Mouse (Mus musculus) midbrain, embryonic 11.5 days (tissue): ENCODE measurements around the gene Vtn. TPM values are rescaled to one million over a fixed set of nuclear protein-coding genes. Genes with fewer than 3 reads are reported as not detected.
A peak's percentile ranks its signal among the peaks of the same experiment; 100 is the strongest.
"Not testable (repeated sequence)": the region's sequence is repeated elsewhere in the genome, so short reads cannot be mapped to it uniquely, and the experiment has no call there.

Source experiments
- ATAC-seq: fragments of 200-750 bp; cut with Nextera tagmentation; 2 replicates; pipeline ENCODE4 v1.8.0; 2017; ENCODE audit warnings: moderate TSS enrichment, moderate library complexity; ENCODE audit not compliant: low FRiP score
- DNase-seq: peaks from one replicate; pipeline ENCODE4 v3.0.0; 2015; ENCODE audit warnings: low spot score; ENCODE audit errors: missing footprints
- H3K27ac ChIP-seq: fragments of 300-500 bp; sonication (generic); 2 replicates; pipeline ENCODE4 v1.5.1; 2014; ENCODE audit warnings: low read depth, low read length
- H3K27me3 ChIP-seq: fragments of 300-500 bp; sonication (generic); 2 replicates; pipeline ENCODE4 v1.6.1; 2014; ENCODE audit warnings: mild to moderate bottlenecking, low read length, moderate library complexity, mixed read lengths; ENCODE audit not compliant: control insufficient read depth, insufficient read depth
- H3K36me3 ChIP-seq: fragments of 300-500 bp; sonication (generic); 2 replicates; pipeline ENCODE4 v1.6.1; 2014; ENCODE audit warnings: mild to moderate bottlenecking, low read length, moderate library complexity, mixed read lengths; ENCODE audit not compliant: control insufficient read depth, insufficient read depth
- H3K4me1 ChIP-seq: fragments of 300-500 bp; sonication (generic); 2 replicates; pipeline ENCODE4 v1.6.1; 2014; ENCODE audit warnings: low read length; ENCODE audit not compliant: control insufficient read depth, insufficient read depth
- H3K4me2 ChIP-seq: fragments of 300-500 bp; sonication (generic); 2 replicates; pipeline ENCODE4 v1.6.1; 2014; ENCODE audit warnings: mild to moderate bottlenecking, moderate library complexity
- H3K4me3 ChIP-seq: fragments of 300-500 bp; sonication (generic); 2 replicates; pipeline ENCODE4 v1.5.1; 2014; ENCODE audit warnings: low read depth, low read length
- H3K9ac ChIP-seq: fragments of 300-500 bp; sonication (generic); 2 replicates; pipeline ENCODE4 v1.6.1; 2014; ENCODE audit warnings: low read length
- H3K9me3 ChIP-seq: fragments of 300-500 bp; sonication (generic); 2 replicates; pipeline ENCODE4 v1.6.1; 2016; ENCODE audit warnings: low read length; ENCODE audit not compliant: control insufficient read depth
- WGBS: fragments of 180-500 bp; shearing (Covaris S2); extraction: QIAGEN DNeasy Blood & Tissue Kit; methylation state at CpG from one replicate; pipeline ENCODE4 v1.1.7; 2014; 5-methylcytosine and 5-hydroxymethylcytosine counted together
- polyA plus RNA-seq: library from polyadenylated mRNA; unstranded; fragments of >200 nt; fragmentation: Nextera tagmentation; extraction: Ambion mirVana; gene quantifications from 2 replicates; pipeline ENCODE4 v1.2.1, GENCODE M21; 2014

Vtn gene
- polyA plus RNA-seq, 1 experiment from 2014 or later, result 145 TPM

DNA sequence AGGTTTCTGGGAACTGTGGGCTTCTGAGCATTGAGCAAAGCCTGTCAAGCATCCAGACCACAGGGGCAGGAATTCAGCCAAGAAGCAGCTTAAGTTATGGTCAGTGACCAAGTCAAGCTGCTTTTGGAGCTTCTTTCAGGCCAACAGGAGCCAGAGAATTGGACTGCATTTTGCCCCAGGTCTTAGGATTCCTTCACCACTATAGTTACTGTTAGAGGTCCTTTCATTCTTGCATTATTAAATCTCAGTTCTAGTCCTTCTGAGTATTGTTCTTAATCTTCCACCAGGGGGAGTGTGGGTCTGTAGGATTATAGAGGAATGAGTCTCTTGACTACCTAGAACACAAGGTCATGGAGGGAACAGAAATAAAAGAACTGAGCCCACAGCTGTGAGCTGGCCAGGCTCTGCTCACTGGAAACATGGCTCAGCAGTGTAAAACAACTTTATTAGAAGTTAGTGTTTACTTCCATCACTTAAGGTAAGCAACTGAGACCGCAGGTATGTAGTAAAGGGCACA, 23.6 kb downstream of the Vtn start:
- no peak for DNase-seq
- 95% methylated on average over 1 of the region's 1 CpGs for WGBS
- ATAC-seq, result no peak
- no peaks in the 10 kb centered on the region for H3K4me1 ChIP-seq
- no peaks in the 10 kb centered on the region for H3K9me3 ChIP-seq
- H3K27me3 ChIP-seq, result no peaks in the 10 kb centered on the region
- H3K4me2 ChIP-seq, result no peak overlapping the region
- H3K4me3 ChIP-seq, result no peak overlapping the region
- no peak overlapping the region for H3K9ac ChIP-seq
- no peak overlapping the region for H3K27ac ChIP-seq
- H3K36me3 ChIP-seq, result peaks cover 49% of the 10 kb centered on the region

DNA sequence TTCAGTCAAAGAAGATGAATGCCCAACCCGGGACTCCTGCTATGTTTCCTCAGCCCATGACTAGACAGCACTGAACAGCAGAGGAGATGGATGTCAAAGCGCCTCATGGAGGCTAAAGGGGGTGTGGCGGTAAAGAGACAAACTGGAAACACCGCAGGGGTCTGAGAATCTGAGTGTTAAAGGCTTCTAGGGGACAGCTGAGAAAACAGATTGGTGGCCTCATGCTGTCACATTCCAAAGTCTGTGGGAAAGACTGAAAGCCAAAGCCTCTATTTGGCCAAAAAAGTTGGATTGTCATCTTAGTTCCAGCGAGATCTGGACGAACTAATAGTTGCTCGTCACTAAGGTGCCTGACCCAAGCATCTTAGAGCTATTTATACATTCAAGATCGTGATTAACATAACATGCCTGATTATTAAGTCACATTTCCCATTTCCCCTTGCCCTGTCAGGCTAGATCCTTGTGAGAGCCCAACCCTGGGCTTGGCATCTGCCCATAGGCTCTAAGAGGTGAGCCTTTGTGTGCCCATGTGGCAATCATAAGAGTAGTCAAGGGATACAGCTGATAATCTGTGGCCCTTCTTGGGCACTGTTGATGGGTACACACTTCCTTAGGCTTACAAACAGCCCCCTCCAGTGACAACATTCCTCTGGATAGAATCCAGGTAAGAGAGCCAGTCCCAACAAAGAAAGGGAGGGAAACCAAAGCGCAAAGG, 24.5 kb downstream of the Vtn start:
- Histone ChIP-seq H3K9me3 (no peaks in the 10 kb centered on the region), H3K4me3 (no peak overlapping the region), H3K4me1 (no peaks in the 10 kb centered on the region), H3K9ac (no peak overlapping the region), H3K27me3 (no peaks in the 10 kb centered on the region), H3K36me3 (peaks cover 47% of the 10 kb centered on the region), H3K27ac (no peak overlapping the region), H3K4me2 (no peak overlapping the region)
- 83% methylated on average over 9 of the region's 9 CpGs for WGBS
- no peak for DNase-seq
- ATAC-seq, result no peak

GRCm38 (mm10) chr11:78524838-78525237, 25.9 kb downstream of the Vtn start:
- Histone ChIP-seq H3K4me3 (no peak overlapping the region), H3K27me3 (no peaks in the 10 kb centered on the region), H3K4me2 (no peak overlapping the region), H3K9me3 (no peaks in the 10 kb centered on the region), H3K4me1 (no peaks in the 10 kb centered on the region), H3K36me3 (peaks cover 45% of the 10 kb centered on the region), H3K27ac (no peak overlapping the region), H3K9ac (no peak overlapping the region)
- DNase-seq, result no peak
- ATAC-seq, result no peak
- WGBS, result 100% methylated on average over 2 of the region's 2 CpGs

DNA sequence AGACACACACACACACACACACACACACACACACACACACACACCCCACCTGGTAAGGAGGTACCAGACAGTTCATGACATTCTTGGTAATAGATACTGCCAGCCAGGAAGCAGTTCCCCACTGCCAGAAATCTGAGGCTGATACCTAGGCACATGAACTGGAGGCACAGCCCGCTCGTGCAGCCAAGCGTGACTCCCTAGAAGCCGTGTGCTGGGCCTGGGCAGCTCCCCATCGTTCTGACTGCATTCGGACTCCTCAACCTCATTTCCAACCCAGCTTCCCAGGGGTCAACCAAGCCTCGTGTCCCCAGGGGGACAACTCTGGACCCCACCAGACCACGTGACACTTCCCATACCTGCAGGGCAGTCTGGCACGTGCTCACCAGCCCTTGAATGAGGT, 29.8 kb downstream of the Vtn start:
- Histone ChIP-seq H3K4me3 (no peak overlapping the region), H3K27me3 (no peaks in the 10 kb centered on the region), H3K27ac (no peak overlapping the region), H3K4me2 (no peak overlapping the region), H3K9me3 (no peaks in the 10 kb centered on the region), H3K9ac (no peak overlapping the region), H3K4me1 (no peaks in the 10 kb centered on the region), H3K36me3 (peaks cover 29% of the 10 kb centered on the region)
- ATAC-seq, result no peak
- DNase-seq, result no peak
- WGBS, result 81% methylated on average over 9 of the region's 9 CpGs

DNA sequence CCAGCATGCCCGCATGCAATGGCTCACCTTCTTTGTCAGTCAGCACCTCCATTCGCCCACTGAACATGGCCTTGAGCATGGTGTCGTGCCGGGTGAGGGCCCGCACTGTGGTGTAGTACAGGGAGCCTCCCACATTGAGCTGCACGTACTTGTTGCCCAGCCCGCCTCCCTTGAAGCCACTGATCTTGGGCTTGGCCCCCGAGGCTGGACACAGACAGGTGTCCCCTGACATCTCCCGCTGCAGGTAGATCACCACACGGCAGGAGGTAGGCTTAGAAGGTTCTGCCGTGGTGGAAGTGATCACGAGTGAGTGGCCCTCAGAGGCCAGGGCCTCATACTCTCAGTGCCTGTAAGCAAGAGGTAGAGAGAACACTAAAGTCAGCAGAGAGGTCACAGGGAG, 31.1 kb downstream of the Vtn start:
- no peak overlapping the region for H3K4me2 ChIP-seq
- no peak overlapping the region for H3K4me3 ChIP-seq
- DNase-seq (no peak), ATAC-seq (no peak)
- peaks cover 26% of the 10 kb centered on the region for H3K36me3 ChIP-seq
- H3K9ac ChIP-seq, result no peak overlapping the region
- peaks cover 5% of the 10 kb centered on the region for H3K4me1 ChIP-seq
- 94% methylated on average over 12 of the region's 12 CpGs for WGBS
- no peak overlapping the region for H3K27ac ChIP-seq
- H3K27me3 ChIP-seq, result no peaks in the 10 kb centered on the region
- H3K9me3 ChIP-seq, result no peaks in the 10 kb centered on the region

DNA sequence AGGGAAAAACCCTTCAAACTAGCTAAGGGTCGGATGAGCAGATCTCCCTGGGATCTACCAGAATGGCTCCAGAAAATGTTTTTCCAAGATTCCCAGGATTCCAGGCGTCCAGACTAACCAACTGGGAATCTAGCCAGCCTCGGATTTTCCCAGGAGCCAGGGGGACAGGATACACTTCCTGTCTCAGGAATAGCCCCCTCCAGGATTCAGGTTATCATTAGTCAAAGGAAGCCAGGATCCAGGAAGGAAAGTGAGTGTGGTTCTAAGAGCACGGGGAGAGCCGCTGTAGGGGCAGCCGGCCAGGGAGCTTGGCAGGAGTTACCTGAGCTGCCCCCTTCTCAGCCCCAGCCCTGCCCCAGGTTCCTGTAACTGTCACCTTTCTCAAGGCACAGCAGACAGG, 32.2 kb downstream of the Vtn start:
- H3K36me3 ChIP-seq, result peaks cover 19% of the 10 kb centered on the region

GRCm38 (mm10) chr11:78531515-78531914, 32.6 kb downstream of the Vtn start:
- H3K36me3 ChIP-seq, result peaks cover 16% of the 10 kb centered on the region
- not testable (repeated sequence) for H3K27ac ChIP-seq, ATAC-seq, DNase-seq, H3K4me1 ChIP-seq, H3K9me3 ChIP-seq, H3K4me3 ChIP-seq, H3K9ac ChIP-seq, H3K27me3 ChIP-seq, H3K4me2 ChIP-seq
- WGBS, result 89% methylated on average over 10 of the region's 10 CpGs

More for the DNA sequence above, 32.2 kb downstream of the Vtn start:
- Histone ChIP-seq H3K9ac (no peak overlapping the region), H3K27me3 (no peaks in the 10 kb centered on the region), H3K9me3 (no peaks in the 10 kb centered on the region), H3K27ac (no peak overlapping the region), H3K4me3 (no peak overlapping the region), H3K4me1 (peaks cover 9% of the 10 kb centered on the region), H3K4me2 (no peak overlapping the region)
- DNase-seq, result no peak
- 86% methylated on average over 6 of the region's 6 CpGs for WGBS
- ATAC-seq, result no peak

- Histone ChIP-seq H3K4me2 (peak overlapping the region; percentile 81; the same call in 1 of the 2 replicates), H3K4me1 (peaks cover 17% of the 10 kb centered on the region), H3K4me3 (no peak overlapping the region), H3K27me3 (no peaks in the 10 kb centered on the region), H3K9ac (no peak overlapping the region), H3K27ac (no peak overlapping the region), H3K9me3 (no peaks in the 10 kb centered on the region), H3K36me3 (peaks cover 6% of the 10 kb centered on the region; the same call in 1 of the 2 replicates)
- no peak for DNase-seq
- WGBS, result 90% methylated on average over 4 of the region's 4 CpGs
- ATAC-seq, result no peak
Measured at GRCm38 (mm10) chr11:78534516-78534915, 35.6 kb downstream of the Vtn start.

GRCm38 (mm10) chr11:78535376-78536079, 36.6 kb downstream of the Vtn start:
- peak; percentile 23 for ATAC-seq
- H3K9ac ChIP-seq, result peak overlapping the region; percentile 83
- WGBS, result 1% methylated on average over 23 of the region's 23 CpGs

More at GRCm38 (mm10) chr11:78535376-78536079, 36.6 kb downstream of the Vtn start:
- Histone ChIP-seq H3K4me2 (peak overlapping the region; percentile 81), H3K9me3 (no peaks in the 10 kb centered on the region), H3K4me3 (peak overlapping the region; percentile 82), H3K36me3 (peaks cover 5% of the 10 kb centered on the region; the same call in 1 of the 2 replicates), H3K27me3 (no peaks in the 10 kb centered on the region), H3K4me1 (peaks cover 17% of the 10 kb centered on the region), H3K27ac (peak overlapping the region; percentile 74)
- peak; percentile 89 for DNase-seq
